Comparison of ENCODE assay signal across 15 mouse cellular contexts in genomic region chr11:19997940-19998339, GRCm38 (mm10).
DNase-seq lines count a peak whose midpoint lies in the region; ATAC-seq and TF ChIP-seq lines count a peak whose summit lies in the region.
"Had no signal": no experiment of that assay in that cellular context is flagged by ENCODE, and none has a peak within 500 bp of the region (broad histone marks: within the 10 kb centered on the region; RNA-seq: fewer than 3 reads in every experiment).

No protein-coding gene starts in this region.

- no peak overlapping the region for H3K9ac ChIP-seq in lung, postnatal 0 days (replicated peaks; ENCODE audit: low read depth)
- no peak overlapping the region for H3K9ac ChIP-seq in liver, embryonic 16.5 days (ENCODE audit: low read depth, low read length)
- H3K9ac ChIP-seq: embryonic facial prominence, embryonic 15.5 days; liver, embryonic 15.5 days; neural tube, embryonic 12.5 days; stomach, embryonic 15.5 days had no signal

- no peak overlapping the region for H3K4me3 ChIP-seq in lung, postnatal 0 days (ENCODE audit: low read depth, low read length)
- no peak overlapping the region for H3K4me3 ChIP-seq in liver, embryonic 16.5 days (ENCODE audit: low read depth, low read length)
- H3K4me3 ChIP-seq: embryonic facial prominence, embryonic 15.5 days; liver, embryonic 15.5 days; neural tube, embryonic 12.5 days; stomach, embryonic 15.5 days had no signal

- no peak overlapping the region for H3K27ac ChIP-seq in lung, postnatal 0 days (ENCODE audit: low read length)
- no peak overlapping the region for H3K27ac ChIP-seq in liver, embryonic 16.5 days (ENCODE audit: low read length)
- H3K27ac ChIP-seq: embryonic facial prominence, embryonic 15.5 days; liver, embryonic 15.5 days; neural tube, embryonic 12.5 days; stomach, embryonic 15.5 days had no signal

- H3K4me1 ChIP-seq in lung, postnatal 0 days (ENCODE audit: insufficient read depth, low read depth, low read length): no peaks in the 10 kb centered on the region
- peaks cover 31% of the 10 kb centered on the region for H3K4me1 ChIP-seq in liver, embryonic 16.5 days (ENCODE audit: control insufficient read depth, low read depth, low read length)

- ATAC-seq in lung, postnatal 0 days: peak; percentile 49; the same call in 1 of the 2 replicates
- ATAC-seq in liver, embryonic 16.5 days (ENCODE audit: low read depth): no peak
- ATAC-seq: intestine, postnatal 0 days had no signal

- no peak for TF ChIP-seq CTCF in lung, postnatal 0 days (IDR thresholded peaks at IDR 0.05)

- WGBS in lung, postnatal 0 days: 53% methylated on average over 18 of the region's 18 CpGs
- 15% methylated on average over 18 of the region's 18 CpGs for WGBS in liver, embryonic 16.5 days (ENCODE audit: insufficient replicate concordance)

- peak; percentile 34 for DNase-seq in embryo, embryonic 10.5 days (ENCODE audit: low spot score)
- DNase-seq in embryo, embryonic 9.5 days (ENCODE audit: extremely low spot score): no peak
- DNase-seq in lung, postnatal 0 days (ENCODE audit: low spot score): no peak
- no peak for DNase-seq in lung, postnatal 36 days
- DNase-seq in adrenal gland, postnatal 36 days: peak; percentile 42 to 58
- DNase-seq in testis, postnatal 14 days (ENCODE audit: low spot score): no peak
- no peak for DNase-seq in cerebellum, adult 9-10 months
- DNase-seq: cerebellum, adult 2 months had no signal

- H3K36me3 ChIP-seq in lung, postnatal 0 days (ENCODE audit: insufficient read depth, low read length): no peaks in the 10 kb centered on the region
- H3K36me3 ChIP-seq in liver, embryonic 16.5 days (ENCODE audit: control insufficient read depth, insufficient read depth): no peaks in the 10 kb centered on the region

- no peaks in the 10 kb centered on the region for H3K27me3 ChIP-seq in lung, postnatal 0 days (replicated peaks; ENCODE audit: insufficient read depth, low read length)
- no peaks in the 10 kb centered on the region for H3K27me3 ChIP-seq in liver, embryonic 16.5 days (ENCODE audit: control insufficient read depth, insufficient read depth, low read depth, low read length)
- H3K27me3 ChIP-seq: CH12.LX; embryonic facial prominence, embryonic 15.5 days; liver, embryonic 15.5 days; neural tube, embryonic 12.5 days; stomach, embryonic 15.5 days had no signal

- H3K9me3 ChIP-seq in lung, postnatal 0 days (ENCODE audit: low read length): no peaks in the 10 kb centered on the region
- no peaks in the 10 kb centered on the region for H3K9me3 ChIP-seq in liver, embryonic 16.5 days (replicated peaks; ENCODE audit: control insufficient read depth, low read length)
- H3K9me3 ChIP-seq: embryonic facial prominence, embryonic 15.5 days; liver, embryonic 15.5 days; neural tube, embryonic 12.5 days; stomach, embryonic 15.5 days had no signal

- TF ChIP-seq EP300 in lung, postnatal 0 days (IDR thresholded peaks at IDR 0.05): no peak

- H3K4me2 ChIP-seq in lung, postnatal 0 days (replicated peaks; ENCODE audit: low read depth, low read length): no peak overlapping the region
- H3K4me2 ChIP-seq in liver, embryonic 16.5 days (ENCODE audit: low read depth, low read length): 0 out of 2 replicates have a peak overlapping the region, but pooled peaks have one; percentile 2
- H3K4me2 ChIP-seq: embryonic facial prominence, embryonic 15.5 days; liver, embryonic 15.5 days; neural tube, embryonic 12.5 days; stomach, embryonic 15.5 days had no signal

Comparison
In these comparisons a context has a peak if more than half of its experiments do, and no peak if none do; other contexts are left out.
1. DNase-seq: peak in embryo, embryonic 10.5 days (single experiment) and adrenal gland, postnatal 36 days (2 of 2); none in embryo, embryonic 9.5 days (single experiment), lung, postnatal 0 days (single experiment), lung, postnatal 36 days (single experiment), testis, postnatal 14 days (single experiment) and cerebellum, adult 9-10 months (single experiment).